In genomic region chr6:91634876-91635275, GRCm38 (mm10) we compare ENCODE assay signal across 27 mouse cellular contexts. TPM values are rescaled to one million over a fixed set of nuclear protein-coding genes. Genes with fewer than 3 reads are reported as not detected.
A peak's percentile ranks its signal among the peaks of the same experiment; 100 is the strongest.
DNase-seq lines count a peak whose midpoint lies in the region; ATAC-seq lines count a peak whose summit lies in the region.
"Had no signal": no experiment of that assay in that cellular context is flagged by ENCODE, and none has a peak within 500 bp of the region (broad histone marks: within the 10 kb centered on the region; RNA-seq: fewer than 3 reads in every experiment).

No protein-coding gene starts in this region.

- no peak for DNase-seq in hindbrain, embryonic 10.5 days (ENCODE audit: low spot score)
- DNase-seq in midbrain, embryonic 11.5 days (ENCODE audit: low spot score, missing footprints), result peak; percentile 17
- peak; percentile 54 for DNase-seq in adrenal gland, postnatal 10 days
- DNase-seq in cerebellum, postnatal 14 days, result no peak
- no peak for DNase-seq in gastrocnemius, adult 18-20 months (ENCODE audit: low spot score)
- DNase-seq: B cell, adult 2 months; cerebellum, adult 8-10 months; cerebellum, postnatal 36 days; gastrocnemius, adult 2 months; kidney, adult 8-10 months; kidney, postnatal 4 days; liver, embryonic 13.5 days; right cerebral cortex, adult 18-20 months; spleen, adult 18-20 months; thymus, postnatal 14 days had no signal

- no peak overlapping the region for H3K4me2 ChIP-seq in hindbrain, embryonic 16.5 days (ENCODE audit: low read length)
- H3K4me2 ChIP-seq in midbrain, embryonic 11.5 days, result no peak overlapping the region
- H3K4me2 ChIP-seq in midbrain, embryonic 13.5 days (replicated peaks), result no peak overlapping the region
- H3K4me2 ChIP-seq: embryonic facial prominence, embryonic 12.5 days; forebrain, embryonic 15.5 days; hindbrain, embryonic 12.5 days; limb, embryonic 13.5 days; liver, embryonic 13.5 days; midbrain, embryonic 15.5 days; neural tube, embryonic 15.5 days had no signal

- H3K27ac ChIP-seq in hindbrain, embryonic 10.5 days, result 0 out of 2 replicates have a peak overlapping the region, but pooled peaks have one; percentile 35
- no peak overlapping the region for H3K27ac ChIP-seq in hindbrain, embryonic 16.5 days (ENCODE audit: low read depth, low read length)
- H3K27ac ChIP-seq in midbrain, embryonic 11.5 days (ENCODE audit: low read depth, low read length), result no peak overlapping the region
- H3K27ac ChIP-seq in midbrain, embryonic 13.5 days, result no peak overlapping the region
- H3K27ac ChIP-seq: embryonic facial prominence, embryonic 12.5 days; forebrain, embryonic 10.5 days; forebrain, embryonic 15.5 days; gastrocnemius, adult 2 months; hindbrain, embryonic 12.5 days; kidney, postnatal 0 days; limb, embryonic 13.5 days; liver, embryonic 13.5 days; macrophage; midbrain, embryonic 15.5 days; neural tube, embryonic 15.5 days had no signal

- no peaks in the 10 kb centered on the region for H3K9me3 ChIP-seq in hindbrain, embryonic 10.5 days
- H3K9me3 ChIP-seq in hindbrain, embryonic 16.5 days (ENCODE audit: control insufficient read depth, low read length), result no peaks in the 10 kb centered on the region
- H3K9me3 ChIP-seq in midbrain, embryonic 11.5 days (ENCODE audit: control insufficient read depth, low read length), result no peaks in the 10 kb centered on the region
- no peaks in the 10 kb centered on the region for H3K9me3 ChIP-seq in midbrain, embryonic 13.5 days
- H3K9me3 ChIP-seq: forebrain, embryonic 15.5 days; hindbrain, embryonic 12.5 days; limb, embryonic 13.5 days; liver, embryonic 13.5 days; midbrain, embryonic 15.5 days; neural tube, embryonic 15.5 days had no signal

- no peak for ATAC-seq in hindbrain, embryonic 16.5 days
- ATAC-seq in midbrain, embryonic 11.5 days (ENCODE audit: low FRiP score), result no peak
- ATAC-seq in midbrain, embryonic 13.5 days, result no peak
- ATAC-seq: forebrain, embryonic 15.5 days; intestine, embryonic 16.5 days; midbrain, embryonic 15.5 days had no signal

- no peak overlapping the region for H3K9ac ChIP-seq in hindbrain, embryonic 16.5 days (ENCODE audit: low read depth, low read length)
- H3K9ac ChIP-seq in midbrain, embryonic 11.5 days (ENCODE audit: low read length), result no peak overlapping the region
- H3K9ac ChIP-seq in midbrain, embryonic 13.5 days (replicated peaks), result no peak overlapping the region
- H3K9ac ChIP-seq: embryonic facial prominence, embryonic 12.5 days; forebrain, embryonic 15.5 days; hindbrain, embryonic 12.5 days; limb, embryonic 13.5 days; liver, embryonic 13.5 days; midbrain, embryonic 15.5 days; neural tube, embryonic 15.5 days had no signal

- H3K4me1 ChIP-seq in hindbrain, embryonic 10.5 days (replicated peaks), result peaks cover 15% of the 10 kb centered on the region
- H3K4me1 ChIP-seq in hindbrain, embryonic 16.5 days (ENCODE audit: control insufficient read depth, insufficient read depth, low read depth, low read length), result no peaks in the 10 kb centered on the region
- no peaks in the 10 kb centered on the region for H3K4me1 ChIP-seq in midbrain, embryonic 11.5 days (ENCODE audit: control insufficient read depth, insufficient read depth, low read length)
- 0 out of 2 replicates have a peak, but pooled peaks cover 4% of the 10 kb centered on the region for H3K4me1 ChIP-seq in midbrain, embryonic 13.5 days (replicated peaks)
- H3K4me1 ChIP-seq: forebrain, embryonic 15.5 days; liver, embryonic 13.5 days; midbrain, embryonic 15.5 days; neural tube, embryonic 15.5 days had no signal

- H3K27me3 ChIP-seq in hindbrain, embryonic 10.5 days (ENCODE audit: insufficient read depth, poor library complexity, severe bottlenecking), result no peaks in the 10 kb centered on the region
- no peaks in the 10 kb centered on the region for H3K27me3 ChIP-seq in hindbrain, embryonic 16.5 days (replicated peaks; ENCODE audit: control insufficient read depth, insufficient read depth, low read length)
- H3K27me3 ChIP-seq in midbrain, embryonic 11.5 days (ENCODE audit: control insufficient read depth, insufficient read depth, low read length), result no peaks in the 10 kb centered on the region
- H3K27me3 ChIP-seq in midbrain, embryonic 13.5 days, result no peaks in the 10 kb centered on the region
- H3K27me3 ChIP-seq: embryonic facial prominence, embryonic 12.5 days; forebrain, embryonic 15.5 days; hindbrain, embryonic 12.5 days; limb, embryonic 13.5 days; liver, embryonic 13.5 days; midbrain, embryonic 15.5 days; neural tube, embryonic 15.5 days had no signal

- H3K36me3 ChIP-seq in hindbrain, embryonic 10.5 days, result no peaks in the 10 kb centered on the region
- H3K36me3 ChIP-seq in hindbrain, embryonic 16.5 days (ENCODE audit: control insufficient read depth, insufficient read depth, low read length), result no peaks in the 10 kb centered on the region
- no peaks in the 10 kb centered on the region for H3K36me3 ChIP-seq in midbrain, embryonic 11.5 days (ENCODE audit: control insufficient read depth, insufficient read depth, low read length)
- no peaks in the 10 kb centered on the region for H3K36me3 ChIP-seq in midbrain, embryonic 13.5 days
- H3K36me3 ChIP-seq: embryonic facial prominence, embryonic 12.5 days; forebrain, embryonic 10.5 days; forebrain, embryonic 15.5 days; hindbrain, embryonic 12.5 days; limb, embryonic 13.5 days; liver, embryonic 13.5 days; midbrain, embryonic 15.5 days; neural tube, embryonic 15.5 days had no signal

- 79% methylated on average over 2 of the region's 2 CpGs for WGBS in hindbrain, embryonic 10.5 days
- WGBS in hindbrain, embryonic 16.5 days, result 81% methylated on average over 2 of the region's 2 CpGs
- 76% methylated on average over 2 of the region's 2 CpGs for WGBS in midbrain, embryonic 11.5 days
- WGBS in midbrain, embryonic 13.5 days, result 67% methylated on average over 2 of the region's 2 CpGs

- no peak overlapping the region for H3K4me3 ChIP-seq in hindbrain, embryonic 10.5 days
- H3K4me3 ChIP-seq in hindbrain, embryonic 16.5 days (ENCODE audit: low read length), result no peak overlapping the region
- no peak overlapping the region for H3K4me3 ChIP-seq in midbrain, embryonic 11.5 days (ENCODE audit: low read depth, low read length)
- no peak overlapping the region for H3K4me3 ChIP-seq in midbrain, embryonic 13.5 days (replicated peaks)
- H3K4me3 ChIP-seq: embryonic facial prominence, embryonic 12.5 days; forebrain, embryonic 10.5 days; forebrain, embryonic 15.5 days; gastrocnemius, adult 2 months; hindbrain, embryonic 12.5 days; limb, embryonic 13.5 days; liver, embryonic 13.5 days; midbrain, embryonic 15.5 days; neural tube, embryonic 15.5 days had no signal

RNA-seq across cellular contexts. Expression of gene Slc6a6, which starts 49.0 kb away (rescaled TPM):
- 58.9 and 60.0 TPM in 2 replicates for polyA plus RNA-seq in hindbrain, embryonic 10.5 days (2016; fragmentation: Nextera tagmentation; extraction: Ambion mirVana)
- 108 TPM in 2 replicates for polyA plus RNA-seq in hindbrain, embryonic 16.5 days (2015; fragmentation: Nextera tagmentation; extraction: Ambion mirVana)
- polyA plus RNA-seq in midbrain, embryonic 11.5 days (2014; fragmentation: Nextera tagmentation; extraction: Ambion mirVana), result 43.6 and 45.6 TPM in 2 replicates
- polyA plus RNA-seq in midbrain, embryonic 13.5 days (2015; fragmentation: Nextera tagmentation; extraction: Ambion mirVana), result 84.4 and 89.8 TPM in 2 replicates
- total RNA-seq in adrenal gland, postnatal 10 days (2021), result 100 to 1,000 TPM; 175 to 205 TPM
- 10 to 100 TPM; 51.2 to 80.6 TPM for total RNA-seq in gastrocnemius, adult 18-20 months (2021)

Comparison
In these comparisons a context has a peak if more than half of its experiments do, and no peak if none do; other contexts are left out.
1. DNase-seq: peak in midbrain, embryonic 11.5 days (single experiment) and adrenal gland, postnatal 10 days (single experiment); none in hindbrain, embryonic 10.5 days (single experiment), cerebellum, postnatal 14 days (0 of 2) and gastrocnemius, adult 18-20 months (single experiment).